Mouse (Mus musculus) bone marrow, adult 2 months (tissue): Measurements from ENCODE around the gene Bcar3. TPM values are rescaled to one million over a fixed set of nuclear protein-coding genes. Genes with fewer than 3 reads are reported as not detected.

Experiments used
- H3K27ac ChIP-seq: fragments of 200-500 bp; 2 replicates; pipeline ENCODE4 v1.5.1; 2012; ENCODE audit warnings: low read depth, mild to moderate bottlenecking, control low read depth, inconsistent platforms, low read length; ENCODE audit not compliant: control insufficient read depth, poor library complexity, insufficient read depth
- H3K4me1 ChIP-seq: fragments of 200-500 bp; 2 replicates; pipeline ENCODE4 v1.6.1; 2011; ENCODE audit warnings: low read length; ENCODE audit not compliant: control insufficient read depth, insufficient read depth
- H3K4me3 ChIP-seq: fragments of 200-500 bp; replicated peaks from 2 replicates; pipeline ENCODE3; 2011; ENCODE audit warnings: mild to moderate bottlenecking, low read depth, low read length, control low read depth; ENCODE audit not compliant: control insufficient read depth
- CTCF ChIP-seq: fragments of 200-500 bp; IDR thresholded peaks from 2 replicates; pipeline ENCODE4 v1.5.1; 2011; ENCODE audit warnings: low read length, control low read depth; ENCODE audit not compliant: control insufficient read depth, insufficient read depth
- POLR2A ChIP-seq: fragments of 200-500 bp; IDR thresholded peaks from 2 replicates; pipeline ENCODE4 v1.6.1; 2011; ENCODE audit warnings: low read depth, mild to moderate bottlenecking, control low read depth, low read length, borderline replicate concordance; ENCODE audit not compliant: control insufficient read depth
- WGBS: fragments of 180-500 bp; shearing (Covaris S2); methylation state at CpG from one replicate; pipeline ENCODE4 v1.1.7; 2018; 5-methylcytosine and 5-hydroxymethylcytosine counted together
- polyA plus RNA-seq: library from polyadenylated mRNA; stranded (reverse); fragments of >200 nt; gene quantifications from 2 replicates; pipeline ENCODE4 v1.2.4, GENCODE M21; 2011; ENCODE audit warnings: low replicate concordance; ENCODE audit not compliant: missing spikeins, insufficient read depth, insufficient read length

The Bcar3 gene
- polyA plus RNA-seq, 1 experiment: 2.2 TPM

DNA sequence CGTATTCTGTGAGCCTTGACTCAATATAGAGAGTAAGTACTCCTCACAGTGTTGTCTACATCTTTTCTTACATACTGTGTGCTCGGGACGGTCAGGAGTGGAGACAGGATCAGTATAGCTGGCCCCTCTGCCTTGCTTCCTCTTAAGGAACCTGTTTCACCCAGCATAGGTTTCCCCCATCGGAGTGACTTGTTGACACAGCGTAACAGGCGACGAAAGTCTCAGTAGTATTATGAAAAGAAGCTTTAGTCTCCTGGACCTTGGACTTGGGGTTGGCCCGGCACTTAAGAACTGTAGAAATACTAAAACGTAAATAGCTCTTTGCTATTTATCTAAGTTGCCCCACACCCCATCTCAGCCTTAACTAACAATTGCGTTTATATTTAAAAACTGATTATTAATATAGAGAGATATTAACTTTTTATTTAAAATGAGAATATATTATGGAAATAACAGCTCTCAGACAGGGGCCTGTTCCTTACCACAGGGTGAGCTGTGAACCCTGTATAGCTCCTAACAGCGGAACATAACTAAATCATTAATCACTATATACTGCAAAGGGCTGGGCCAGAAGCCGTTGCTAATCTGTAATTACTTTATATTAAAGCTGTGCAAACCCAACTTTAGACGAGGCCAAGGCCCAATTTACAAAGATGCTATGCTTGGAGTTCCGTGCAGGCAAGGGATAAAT, 176.5 kb downstream of the Bcar3 start:
- 82% methylated on average over 14 of the region's 14 CpGs for WGBS
- no peak overlapping the region for H3K27ac ChIP-seq
- no peak overlapping the region for H3K4me3 ChIP-seq
- TF ChIP-seq POLR2A (no peak), CTCF (no peak)
- H3K4me1 ChIP-seq: no peaks in the 10 kb centered on the region; the same call in 1 of the 2 replicates

- WGBS: 79% methylated on average over 12 of the region's 12 CpGs
- Histone ChIP-seq H3K4me1 (no peaks in the 10 kb centered on the region; the same call in 1 of the 2 replicates), H3K27ac (no peak overlapping the region), H3K4me3 (no peak overlapping the region)
- no peak for TF ChIP-seq POLR2A
- no peak for TF ChIP-seq CTCF
Measured at GRCm38 (mm10) chr3:122471017-122471721, 177.2 kb downstream of the Bcar3 start.

DNA sequence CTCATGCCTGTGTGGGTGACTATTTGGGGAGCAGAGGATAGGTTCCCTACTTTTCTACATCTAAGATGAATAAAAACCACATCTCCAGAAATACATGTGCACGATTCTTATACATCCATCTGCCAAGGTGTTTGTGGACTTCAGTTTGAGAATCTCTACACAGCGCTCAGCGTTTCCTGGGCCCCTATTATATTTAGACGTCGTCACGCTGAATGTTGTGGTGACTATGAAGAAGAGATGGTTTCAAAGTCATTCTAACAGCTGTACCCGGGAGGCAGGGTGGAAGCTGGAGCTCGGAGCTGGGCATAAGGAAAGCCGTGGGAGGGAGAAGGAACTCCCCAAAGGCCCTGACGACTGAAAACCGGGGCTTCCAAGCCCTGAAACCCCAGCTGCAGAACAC, 178.5 kb downstream of the Bcar3 start:
- TF ChIP-seq CTCF: no peak
- TF ChIP-seq POLR2A: no peak
- no peak overlapping the region for H3K4me3 ChIP-seq
- 79% methylated on average over 11 of the region's 11 CpGs for WGBS
- H3K27ac ChIP-seq: no peak overlapping the region
- H3K4me1 ChIP-seq: no peaks in the 10 kb centered on the region; the same call in 1 of the 2 replicates

DNA sequence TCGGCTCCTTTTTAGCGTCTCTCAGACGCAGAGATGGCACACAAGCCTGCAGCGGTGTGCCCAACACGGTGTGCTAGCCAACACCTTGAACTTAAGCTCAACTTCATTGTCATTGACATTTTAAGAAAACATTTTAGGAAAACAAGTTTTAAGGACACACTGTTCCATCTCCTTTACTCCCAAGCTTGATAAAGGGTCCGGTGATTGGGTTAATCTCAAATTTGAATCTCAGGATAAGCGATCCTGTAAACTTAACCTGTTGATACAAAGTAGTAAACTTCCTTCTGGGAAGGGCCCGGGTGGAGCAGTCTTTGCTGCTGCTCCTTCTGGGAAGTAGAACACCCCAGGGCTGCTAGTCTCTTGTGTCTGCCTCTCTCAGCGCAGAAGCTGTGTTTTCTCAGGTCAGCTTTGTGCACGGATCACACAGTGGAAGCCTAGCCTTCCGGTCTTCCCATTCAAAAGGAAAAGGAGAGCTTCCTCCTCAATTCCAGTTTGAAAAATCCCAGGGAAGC, 179.6 kb downstream of the Bcar3 start:
- 82% methylated on average over 11 of the region's 11 CpGs for WGBS
- no peak overlapping the region for H3K4me3 ChIP-seq
- no peaks in the 10 kb centered on the region; the same call in 1 of the 2 replicates for H3K4me1 ChIP-seq
- H3K27ac ChIP-seq: no peak overlapping the region; the same call in 1 of the 2 replicates
- TF ChIP-seq CTCF (no peak), POLR2A (no peak)

GRCm38 (mm10) chr3:122474067-122474466, 180.1 kb downstream of the Bcar3 start:
- Histone ChIP-seq H3K27ac (no peak overlapping the region), H3K4me1 (no peaks in the 10 kb centered on the region; the same call in 1 of the 2 replicates)

DNA sequence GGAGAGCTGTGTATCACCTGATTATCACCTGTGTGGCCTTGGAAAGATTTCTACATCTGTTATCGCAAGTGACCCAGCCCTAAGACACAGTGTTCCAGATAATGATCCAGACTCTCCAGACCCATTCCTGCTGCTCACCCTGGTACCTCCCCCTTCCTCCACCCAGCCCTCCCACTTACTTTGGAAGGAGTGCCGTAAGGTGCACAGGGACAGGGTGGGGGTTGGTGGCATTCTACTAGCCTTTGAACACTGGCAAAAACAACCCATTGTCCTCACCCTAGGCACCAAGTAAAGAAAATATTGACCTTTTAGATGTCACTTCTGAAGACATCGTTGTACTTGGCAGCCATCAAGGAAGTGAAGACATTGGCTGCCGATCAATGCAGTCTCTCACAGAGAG, 180.9 kb downstream of the Bcar3 start:
- TF ChIP-seq POLR2A: no peak
- no peak for TF ChIP-seq CTCF
- 71% methylated on average over 4 of the region's 4 CpGs for WGBS
- Histone ChIP-seq H3K27ac (no peak overlapping the region), H3K4me1 (no peaks in the 10 kb centered on the region; the same call in 1 of the 2 replicates), H3K4me3 (no peak overlapping the region)

More at GRCm38 (mm10) chr3:122474067-122474466, 180.1 kb downstream of the Bcar3 start:
- WGBS: 8% methylated on average over 5 of the region's 5 CpGs
- TF ChIP-seq CTCF: no peak
- no peak overlapping the region for H3K4me3 ChIP-seq

DNA sequence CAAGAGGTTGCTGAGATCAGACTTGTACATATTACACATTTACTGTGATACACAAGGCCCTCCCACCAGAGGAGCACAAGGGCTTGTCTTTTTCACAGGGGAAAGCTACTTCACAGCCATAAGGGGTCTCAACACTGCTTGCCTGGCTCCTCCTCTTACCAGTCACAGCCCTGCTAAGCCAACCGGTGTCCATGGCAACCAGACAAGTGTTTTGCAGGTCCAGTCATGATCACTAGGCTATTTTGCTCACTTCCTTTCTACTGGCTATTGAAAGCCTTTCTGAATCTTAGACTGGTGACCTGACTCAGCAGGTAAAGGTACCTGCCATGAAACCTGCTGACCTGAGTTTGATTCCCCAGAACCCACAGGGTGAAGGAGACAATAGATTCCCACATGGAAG, 181.8 kb downstream of the Bcar3 start:
- TF ChIP-seq POLR2A (no peak), CTCF (no peak)
- Histone ChIP-seq H3K4me1 (no peaks in the 10 kb centered on the region; the same call in 1 of the 2 replicates), H3K27ac (no peak overlapping the region), H3K4me3 (no peak overlapping the region)
- WGBS: 87% methylated on average over 1 of the region's 1 CpGs

DNA sequence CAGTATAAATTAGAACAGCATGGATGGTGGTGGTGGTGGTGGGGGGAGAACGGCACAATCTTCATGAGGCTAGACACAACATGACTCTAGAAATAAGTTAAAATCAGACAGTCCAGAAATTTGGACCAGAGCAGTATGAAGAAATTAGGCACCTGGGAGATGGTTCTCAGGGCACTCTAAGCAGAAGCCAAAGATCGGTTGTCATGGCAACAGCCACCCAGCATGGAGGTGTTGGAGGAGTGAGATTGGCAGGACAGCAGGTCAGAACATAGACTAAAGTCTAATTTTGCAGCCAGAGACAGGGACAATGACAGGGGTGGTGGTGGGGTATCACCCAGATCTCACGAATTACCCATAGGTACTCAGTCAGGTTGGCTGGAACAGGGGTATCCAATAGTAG, 182.7 kb downstream of the Bcar3 start:
- H3K27ac ChIP-seq: no peak overlapping the region
- no peak for TF ChIP-seq CTCF
- TF ChIP-seq POLR2A: no peak
- no peak overlapping the region for H3K4me3 ChIP-seq
- no peaks in the 10 kb centered on the region; the same call in 1 of the 2 replicates for H3K4me1 ChIP-seq
- WGBS: 80% methylated on average over 3 of the region's 3 CpGs

DNA sequence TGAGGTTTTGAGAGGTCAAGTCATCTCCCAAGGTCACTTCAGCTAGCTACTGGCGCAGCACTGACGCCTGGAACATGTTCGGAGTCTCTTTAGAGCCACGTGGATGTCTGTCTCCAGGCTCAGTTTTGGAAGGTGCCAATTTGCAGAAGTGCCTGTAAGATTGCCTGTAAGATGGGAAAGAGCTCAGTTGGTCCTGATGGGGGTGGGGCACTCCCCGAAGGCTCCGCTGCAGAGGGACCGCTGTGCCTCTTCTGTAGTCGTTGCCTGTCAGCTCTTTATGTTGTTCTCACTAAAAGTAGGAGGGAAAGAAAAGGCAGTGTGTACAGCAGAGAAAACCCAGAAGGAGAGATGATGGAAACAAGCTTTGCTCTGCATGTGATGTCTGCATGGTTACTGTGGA, 183.6 kb downstream of the Bcar3 start:
- H3K4me3 ChIP-seq: no peak overlapping the region
- H3K27ac ChIP-seq: no peak overlapping the region
- 76% methylated on average over 8 of the region's 8 CpGs for WGBS
- TF ChIP-seq POLR2A: no peak
- TF ChIP-seq CTCF: no peak
- no peaks in the 10 kb centered on the region; the same call in 1 of the 2 replicates for H3K4me1 ChIP-seq
